Mouse (Mus musculus) kidney, embryonic 16.5 days (tissue): Measurements from ENCODE around the gene Plaur. TPM values are rescaled to one million over a fixed set of nuclear protein-coding genes. Genes with fewer than 3 reads are reported as not detected.
"Not testable (repeated sequence)": the region's sequence is repeated elsewhere in the genome, so short reads cannot be mapped to it uniquely, and the experiment has no call there.

Source experiments
- ATAC-seq: fragments of 200-750 bp; cut with Nextera tagmentation; 2 replicates; pipeline ENCODE4 v1.8.0; 2017; ENCODE audit warnings: moderate TSS enrichment; ENCODE audit not compliant: low FRiP score, low TSS enrichment
- H3K27ac ChIP-seq: fragments of 300-500 bp; sonication (generic); 2 replicates; pipeline ENCODE4 v1.5.1; 2014; ENCODE audit warnings: low read length
- H3K27me3 ChIP-seq: fragments of 300-500 bp; sonication (generic); 2 replicates; pipeline ENCODE4 v1.6.1; 2014; ENCODE audit warnings: low read length, control low read depth, mixed read lengths; ENCODE audit not compliant: insufficient read depth
- H3K36me3 ChIP-seq: fragments of 300-500 bp; sonication (generic); 2 replicates; pipeline ENCODE4 v1.6.1; 2014; ENCODE audit warnings: low read length, control low read depth, mixed read lengths; ENCODE audit not compliant: insufficient read depth
- H3K4me1 ChIP-seq: fragments of 300-500 bp; sonication (generic); 2 replicates; pipeline ENCODE4 v1.6.1; 2014; ENCODE audit warnings: low read length, control low read depth, mixed read lengths; ENCODE audit not compliant: insufficient read depth
- H3K4me2 ChIP-seq: fragments of 300-500 bp; sonication (generic); replicated peaks from 2 replicates; pipeline ENCODE4 v1.6.1; 2014; ENCODE audit warnings: low read depth, low read length
- H3K4me3 ChIP-seq: fragments of 300-500 bp; sonication (generic); 2 replicates; pipeline ENCODE4 v1.5.1; 2014; ENCODE audit warnings: mild to moderate bottlenecking, low read length
- H3K9ac ChIP-seq: fragments of 300-500 bp; sonication (generic); replicated peaks from 2 replicates; pipeline ENCODE4 v1.6.1; 2014; ENCODE audit warnings: low read length
- H3K9me3 ChIP-seq: fragments of 300-500 bp; sonication (generic); 2 replicates; pipeline ENCODE4 v1.6.1; 2016; ENCODE audit warnings: low read length, control low read depth
- WGBS: fragments of 180-500 bp; shearing (Covaris S2); extraction: QIAGEN DNeasy Blood & Tissue Kit; methylation state at CpG from one replicate; pipeline ENCODE4 v1.1.7; 2014; 5-methylcytosine and 5-hydroxymethylcytosine counted together
- polyA plus RNA-seq: library from polyadenylated mRNA; unstranded; fragments of >200 nt; fragmentation: Nextera tagmentation; extraction: Ambion mirVana; gene quantifications from 2 replicates; pipeline ENCODE4 v1.2.1, GENCODE M21; 2015

The Plaur gene
- polyA plus RNA-seq, 1 experiment from 2014 or later: 18.5 TPM

GRCm38 (mm10) chr7:24517077-24517476, 54.8 kb downstream of the Plaur start:
- H3K27ac ChIP-seq: no peak overlapping the region
- H3K36me3 ChIP-seq: peaks cover 17% of the 10 kb centered on the region
- no peaks in the 10 kb centered on the region for H3K9me3 ChIP-seq
- 53% methylated on average over 5 of the region's 5 CpGs for WGBS
- H3K27me3 ChIP-seq: no peaks in the 10 kb centered on the region
- no peak overlapping the region for H3K4me2 ChIP-seq
- H3K4me3 ChIP-seq: no peak overlapping the region
- no peaks in the 10 kb centered on the region for H3K4me1 ChIP-seq
- ATAC-seq: no peak
- H3K9ac ChIP-seq: no peak overlapping the region

GRCm38 (mm10) chr7:24517654-24518053, 55.4 kb downstream of the Plaur start:
- Histone ChIP-seq H3K9ac (no peak overlapping the region), H3K27me3 (no peaks in the 10 kb centered on the region), H3K4me2 (no peak overlapping the region), H3K36me3 (peaks cover 14% of the 10 kb centered on the region), H3K9me3 (no peaks in the 10 kb centered on the region), H3K4me1 (no peaks in the 10 kb centered on the region), H3K27ac (no peak overlapping the region), H3K4me3 (no peak overlapping the region)
- ATAC-seq: no peak
- 67% methylated on average over 6 of the region's 6 CpGs for WGBS

GRCm38 (mm10) chr7:24519130-24519529, 56.8 kb downstream of the Plaur start:
- Histone ChIP-seq H3K27me3 (no peaks in the 10 kb centered on the region), H3K4me2 (no peak overlapping the region), H3K36me3 (peaks cover 14% of the 10 kb centered on the region), H3K9me3 (no peaks in the 10 kb centered on the region), H3K4me3 (no peak overlapping the region), H3K27ac (no peak overlapping the region), H3K4me1 (no peaks in the 10 kb centered on the region), H3K9ac (no peak overlapping the region)
- no peak for ATAC-seq
- 60% methylated on average over 3 of the region's 3 CpGs for WGBS

GRCm38 (mm10) chr7:24520054-24520453, 57.8 kb downstream of the Plaur start:
- not testable (repeated sequence) for H3K27ac ChIP-seq, ATAC-seq, H3K4me2 ChIP-seq, H3K4me1 ChIP-seq, H3K9me3 ChIP-seq, H3K4me3 ChIP-seq, H3K36me3 ChIP-seq, H3K9ac ChIP-seq, H3K27me3 ChIP-seq
- 88% methylated on average over 9 of the region's 10 CpGs for WGBS

GRCm38 (mm10) chr7:24522805-24523204, 60.5 kb downstream of the Plaur start:
- Histone ChIP-seq H3K4me2 (no peak overlapping the region), H3K27me3 (no peaks in the 10 kb centered on the region), H3K9me3 (no peaks in the 10 kb centered on the region), H3K4me3 (no peak overlapping the region), H3K4me1 (no peaks in the 10 kb centered on the region), H3K27ac (no peak overlapping the region), H3K36me3 (no peaks in the 10 kb centered on the region), H3K9ac (no peak overlapping the region)
- ATAC-seq: no peak
- 62% methylated on average over 5 of the region's 5 CpGs for WGBS

- Histone ChIP-seq H3K9ac (no peak overlapping the region), H3K27ac (no peak overlapping the region), H3K4me3 (no peak overlapping the region), H3K9me3 (no peaks in the 10 kb centered on the region), H3K36me3 (no peaks in the 10 kb centered on the region), H3K4me1 (no peaks in the 10 kb centered on the region), H3K27me3 (no peaks in the 10 kb centered on the region), H3K4me2 (no peak overlapping the region)
- 81% methylated on average over 6 of the region's 6 CpGs for WGBS
- no peak for ATAC-seq
These were observed 61.4 kb downstream of the Plaur start for GRCm38 (mm10) chr7:24523723-24524122.

GRCm38 (mm10) chr7:24524978-24525377, 62.7 kb downstream of the Plaur start:
- 84% methylated on average over 6 of the region's 6 CpGs for WGBS
- Histone ChIP-seq H3K36me3 (no peaks in the 10 kb centered on the region), H3K9ac (no peak overlapping the region), H3K27me3 (no peaks in the 10 kb centered on the region), H3K4me3 (no peak overlapping the region), H3K4me1 (peaks cover 9% of the 10 kb centered on the region), H3K4me2 (no peak overlapping the region), H3K9me3 (no peaks in the 10 kb centered on the region), H3K27ac (no peak overlapping the region)
- ATAC-seq: no peak

Other genes starting within 250 kb of the Plaur start
- 6.3 and 6.9 TPM in 2 replicates for gene Zfp109, start 224.9 kb upstream of the Plaur start, polyA plus RNA-seq
- gene Zfp108, start 207.7 kb upstream of the Plaur start, polyA plus RNA-seq: 4.4 and 4.9 TPM in 2 replicates
- gene Zfp93, start 192.1 kb upstream of the Plaur start, polyA plus RNA-seq: 12.1 and 14.1 TPM in 2 replicates
- gene Zfp61, start 161.3 kb upstream of the Plaur start, polyA plus RNA-seq: 43.5 and 44.0 TPM in 2 replicates
- 12.8 and 13.9 TPM in 2 replicates for gene Zfp94, start 145.8 kb upstream of the Plaur start, polyA plus RNA-seq
- gene Tescl, start 128.5 kb upstream of the Plaur start, polyA plus RNA-seq: 0.19 and 0.42 TPM in 2 replicates
- gene Lypd5, start 113.3 kb upstream of the Plaur start, polyA plus RNA-seq: not detected in 2 replicates
- gene Kcnn4, start 92.2 kb upstream of the Plaur start, polyA plus RNA-seq: 4.4 and 4.9 TPM in 2 replicates
- gene Smg9, start 62.9 kb upstream of the Plaur start, polyA plus RNA-seq: 28.3 and 31.9 TPM in 2 replicates
- not detected in 2 replicates for gene Irgc1, start 10.2 kb upstream of the Plaur start, polyA plus RNA-seq
- 4.3 and 6.6 TPM in 2 replicates for gene Cadm4, start 19.5 kb downstream of the Plaur start, polyA plus RNA-seq
- 60.5 and 67.6 TPM in 2 replicates for gene Zfp428, start 44.5 kb downstream of the Plaur start, polyA plus RNA-seq
- gene AC161166.1, start 50.0 kb downstream of the Plaur start, polyA plus RNA-seq: 0.42 and 0.80 TPM in 2 replicates
- gene Irgq, start 68.2 kb downstream of the Plaur start, polyA plus RNA-seq: 7.2 and 7.8 TPM in 2 replicates
- 0.64 and 1.0 TPM in 2 replicates for gene Pinlyp, start 83.6 kb downstream of the Plaur start, polyA plus RNA-seq
- gene Xrcc1, start 83.8 kb downstream of the Plaur start, polyA plus RNA-seq: 159 and 164 TPM in 2 replicates
- gene Ethe1, start 125.1 kb downstream of the Plaur start, polyA plus RNA-seq: 53.0 and 55.2 TPM in 2 replicates
- gene Zfp575, start 125.2 kb downstream of the Plaur start, polyA plus RNA-seq: 3.8 and 3.9 TPM in 2 replicates
- 0.14 and 0.22 TPM in 2 replicates for gene Phldb3, start 148.3 kb downstream of the Plaur start, polyA plus RNA-seq
- 0.75 and 1.0 TPM in 2 replicates for gene Lypd3, start 174.1 kb downstream of the Plaur start, polyA plus RNA-seq
- gene Tex101, start 214.2 kb downstream of the Plaur start, polyA plus RNA-seq: 0.20 TPM in 1 of 2 replicates, not detected in the other
- not detected in 2 replicates for gene BC049730, start 246.8 kb downstream of the Plaur start, polyA plus RNA-seq